8 mouse cellular contexts compared by ENCODE assay signal in the genomic region with DNA sequence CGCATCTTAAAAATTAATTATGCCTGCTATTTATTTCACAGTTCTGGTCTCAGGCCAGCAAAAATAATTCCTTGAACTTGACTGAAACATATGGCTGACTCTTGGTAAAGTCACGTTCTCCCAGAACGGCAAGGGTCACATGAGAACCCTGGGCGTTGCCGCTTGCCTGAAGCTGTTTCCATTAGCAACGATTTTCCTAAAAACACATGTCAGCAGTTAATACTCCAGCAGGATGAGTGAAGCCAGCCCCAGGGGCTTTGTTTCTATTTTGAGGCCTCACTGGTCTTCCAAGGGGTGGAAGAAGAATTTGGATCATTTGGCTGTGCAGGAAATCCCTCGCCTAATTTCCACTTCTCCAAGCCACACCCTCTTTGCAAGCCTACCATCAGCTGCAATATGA.
DNase-seq lines count a peak whose midpoint lies in the region; ATAC-seq and TF ChIP-seq lines count a peak whose summit lies in the region.

No protein-coding gene starts in this region.

- H3K4me1 ChIP-seq in forebrain, postnatal 0 days (ENCODE audit: insufficient read depth), result no peaks in the 10 kb centered on the region; the same call in none of the 2 replicates
- H3K4me1 ChIP-seq in forebrain, embryonic 13.5 days, result peaks cover 43% of the 10 kb centered on the region
- peaks cover 98% of the 10 kb centered on the region for H3K4me1 ChIP-seq in limb, embryonic 10.5 days
- H3K4me1 ChIP-seq in liver, embryonic 11.5 days (replicated peaks; ENCODE audit: control insufficient read depth, insufficient read depth, low read length), result no peaks in the 10 kb centered on the region

- ATAC-seq in forebrain, postnatal 0 days, result no peak
- ATAC-seq in forebrain, embryonic 13.5 days, result no peak
- ATAC-seq in megakaryocyte, adult 5-6 weeks (ENCODE audit: poor library complexity, severe bottlenecking), result no peak
- no peak for ATAC-seq in liver, embryonic 11.5 days (replicated peaks; ENCODE audit: low FRiP score)

- H3K4me3 ChIP-seq in forebrain, postnatal 0 days (ENCODE audit: low read depth, low read length), result no peak overlapping the region
- no peak overlapping the region for H3K4me3 ChIP-seq in forebrain, embryonic 13.5 days
- no peak overlapping the region for H3K4me3 ChIP-seq in limb, embryonic 10.5 days
- H3K4me3 ChIP-seq in liver, embryonic 11.5 days (ENCODE audit: low read depth, low read length), result no peak overlapping the region

- no peak overlapping the region for H3K27ac ChIP-seq in forebrain, postnatal 0 days (ENCODE audit: low read depth, low read length)
- H3K27ac ChIP-seq in forebrain, embryonic 13.5 days, result no peak overlapping the region
- H3K27ac ChIP-seq in limb, embryonic 10.5 days, result peak overlapping the region; percentile 75
- H3K27ac ChIP-seq in liver, embryonic 11.5 days (ENCODE audit: low read depth, low read length), result no peak overlapping the region

- WGBS in forebrain, postnatal 0 days, result 31% methylated on average over 7 of the region's 7 CpGs
- 56% methylated on average over 7 of the region's 7 CpGs for WGBS in forebrain, embryonic 13.5 days
- WGBS in limb, embryonic 10.5 days, result 23% methylated on average over 7 of the region's 7 CpGs
- 62% methylated on average over 7 of the region's 7 CpGs for WGBS in liver, embryonic 11.5 days

- peak; percentile 37 for DNase-seq in forebrain, postnatal 0 days
- DNase-seq in adipocyte (ENCODE audit: low spot score), result peak; percentile 54
- DNase-seq in heart, adult 18-20 months, result peak; percentile 66 to 79
- DNase-seq in limb, embryonic 10.5 days (ENCODE audit: low spot score), result peak; percentile 69
- DNase-seq in thymus, postnatal 14 days, result no peak
- no peak for DNase-seq in liver, embryonic 11.5 days (ENCODE audit: low spot score)

- H3K27me3 ChIP-seq in forebrain, postnatal 0 days (ENCODE audit: insufficient read depth, low read length), result peaks cover 7% of the 10 kb centered on the region
- peaks cover 84% of the 10 kb centered on the region for H3K27me3 ChIP-seq in forebrain, embryonic 13.5 days
- peaks cover 12% of the 10 kb centered on the region for H3K27me3 ChIP-seq in limb, embryonic 10.5 days (ENCODE audit: low read depth, poor library complexity, severe bottlenecking)
- no peaks in the 10 kb centered on the region; the same call in 1 of the 2 replicates for H3K27me3 ChIP-seq in liver, embryonic 11.5 days (replicated peaks; ENCODE audit: control insufficient read depth, insufficient read depth, low read length)

- H3K9me3 ChIP-seq in forebrain, postnatal 0 days (ENCODE audit: low read length), result no peaks in the 10 kb centered on the region
- no peaks in the 10 kb centered on the region for H3K9me3 ChIP-seq in forebrain, embryonic 13.5 days (replicated peaks)
- H3K9me3 ChIP-seq in limb, embryonic 10.5 days (replicated peaks), result no peaks in the 10 kb centered on the region
- H3K9me3 ChIP-seq in liver, embryonic 11.5 days (ENCODE audit: control insufficient read depth, low read length), result no peaks in the 10 kb centered on the region

- TF ChIP-seq CTCF in forebrain, postnatal 0 days (IDR thresholded peaks at IDR 0.05; ENCODE audit: low read depth), result no peak

- no peak overlapping the region for H3K9ac ChIP-seq in forebrain, postnatal 0 days
- no peak overlapping the region for H3K9ac ChIP-seq in forebrain, embryonic 13.5 days
- no peak overlapping the region for H3K9ac ChIP-seq in liver, embryonic 11.5 days (ENCODE audit: low read depth, low read length)

- H3K36me3 ChIP-seq in forebrain, postnatal 0 days (ENCODE audit: insufficient read depth), result no peaks in the 10 kb centered on the region
- H3K36me3 ChIP-seq in forebrain, embryonic 13.5 days (ENCODE audit: poor library complexity, severe bottlenecking), result no peaks in the 10 kb centered on the region
- no peaks in the 10 kb centered on the region for H3K36me3 ChIP-seq in limb, embryonic 10.5 days
- no peaks in the 10 kb centered on the region for H3K36me3 ChIP-seq in liver, embryonic 11.5 days (ENCODE audit: control insufficient read depth, insufficient read depth, low read length)

- H3K4me2 ChIP-seq in forebrain, postnatal 0 days (ENCODE audit: low read depth), result no peak overlapping the region
- H3K4me2 ChIP-seq in forebrain, embryonic 13.5 days, result no peak overlapping the region
- H3K4me2 ChIP-seq in liver, embryonic 11.5 days, result no peak overlapping the region

Comparison
In these comparisons a context has a peak if more than half of its experiments do, and no peak if none do; other contexts are left out.
1. DNase-seq: peak in forebrain, postnatal 0 days (single experiment), adipocyte (single experiment), heart, adult 18-20 months (2 of 2) and limb, embryonic 10.5 days (single experiment); none in thymus, postnatal 14 days (single experiment) and liver, embryonic 11.5 days (single experiment).